Mouse (Mus musculus): ENCODE results near the gene Sdccag8.

DNA sequence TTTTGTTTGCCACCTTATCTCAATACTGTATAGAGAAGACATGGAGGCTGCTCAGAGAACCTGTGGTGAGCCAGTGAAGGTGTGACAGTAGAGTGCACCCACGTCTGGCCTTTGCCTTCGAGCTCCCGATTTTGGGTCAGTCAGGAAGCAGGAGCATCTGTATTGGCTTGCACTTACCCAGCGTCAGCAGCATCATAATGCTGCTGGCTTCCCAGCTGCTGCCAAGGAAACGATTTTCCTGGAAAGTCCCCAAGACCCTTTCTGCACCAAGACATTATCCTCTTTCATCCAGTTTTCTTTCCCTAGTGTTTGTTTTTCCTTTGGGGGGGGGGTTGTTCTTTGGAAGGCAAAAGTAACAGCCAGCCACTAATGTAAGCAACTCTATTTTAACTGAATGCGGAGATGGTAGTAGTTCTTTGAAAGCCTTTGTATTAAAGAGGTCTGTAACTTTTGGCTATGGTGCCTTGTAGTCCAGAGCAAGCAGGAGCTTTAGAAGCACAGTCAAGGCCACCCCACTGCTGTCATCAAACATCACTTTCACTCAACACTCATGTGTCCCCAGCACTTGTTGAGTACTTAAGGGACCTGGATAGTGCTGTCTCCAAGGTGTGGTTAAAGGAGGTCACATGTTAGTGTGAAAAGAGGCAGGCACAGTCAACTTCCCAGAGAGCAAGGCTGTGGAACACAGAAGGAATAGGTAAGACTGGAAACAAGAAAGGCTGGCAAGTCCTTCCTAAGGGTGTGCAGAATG is 172.7 kb downstream of the Sdccag8 start:
- TF ChIP-seq CTCF (IDR thresholded peaks at IDR 0.05; ENCODE audit: extremely low read depth, insufficient read depth, insufficient read length, insufficient replicate concordance) (no peak), POLR2A (IDR thresholded peaks at IDR 0.05; ENCODE audit: low read depth, low read length) (no peak)
